Mouse (Mus musculus) urinary bladder, postnatal 4 days (tissue): ENCODE measurements around the gene Elk3.
"Not testable (repeated sequence)": the region's sequence is repeated elsewhere in the genome, so short reads cannot be mapped to it uniquely, and the experiment has no call there.

ENCODE experiments used
- DNase-seq, 2 experiments: peaks; one replicate each; pipeline ENCODE4 v3.0.0; 2021 to 2022; ENCODE audit warnings: low spot score in 2 of 2

Gene Elk3

DNA sequence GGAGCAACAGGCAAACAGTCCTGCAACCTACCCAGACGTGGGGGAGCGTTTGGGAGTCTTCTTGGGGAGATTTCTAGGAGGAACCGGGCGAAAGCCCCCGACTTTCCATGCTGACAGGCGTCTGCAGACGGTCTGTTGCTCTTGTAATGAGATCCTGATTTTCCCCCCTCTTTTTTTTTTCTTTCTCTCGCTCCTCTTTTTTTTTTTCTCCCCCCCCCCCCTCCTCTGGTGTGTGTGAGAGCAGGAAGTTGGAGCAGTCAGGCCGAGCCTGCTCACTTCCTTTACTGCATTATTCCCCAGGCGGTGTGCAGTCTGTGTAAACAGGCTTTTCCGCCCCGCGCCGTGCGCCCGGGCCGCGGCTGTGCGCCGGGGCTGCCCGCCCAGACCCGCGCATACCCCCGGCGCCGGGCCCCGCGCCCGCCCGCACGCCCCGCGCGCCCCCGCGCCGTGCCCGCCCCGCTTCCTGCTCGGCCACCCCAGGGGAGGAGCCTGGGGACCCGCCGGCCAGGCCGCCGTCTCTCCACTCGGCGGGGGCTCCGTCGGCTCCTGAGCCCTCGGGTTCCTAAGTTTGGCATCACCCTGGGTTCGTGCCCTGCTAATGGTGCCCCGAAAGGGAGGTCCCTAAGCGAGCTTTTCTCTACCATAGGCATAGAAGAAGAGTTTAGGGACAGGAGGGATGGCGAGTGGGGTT is at the start of gene Elk3:
TSS of gene Elk3 (minus strand) at position 415 of the 691 bp plus-strand sequence.
- peak in 1 of 2 experiments; percentile 45 for DNase-seq

DNA sequence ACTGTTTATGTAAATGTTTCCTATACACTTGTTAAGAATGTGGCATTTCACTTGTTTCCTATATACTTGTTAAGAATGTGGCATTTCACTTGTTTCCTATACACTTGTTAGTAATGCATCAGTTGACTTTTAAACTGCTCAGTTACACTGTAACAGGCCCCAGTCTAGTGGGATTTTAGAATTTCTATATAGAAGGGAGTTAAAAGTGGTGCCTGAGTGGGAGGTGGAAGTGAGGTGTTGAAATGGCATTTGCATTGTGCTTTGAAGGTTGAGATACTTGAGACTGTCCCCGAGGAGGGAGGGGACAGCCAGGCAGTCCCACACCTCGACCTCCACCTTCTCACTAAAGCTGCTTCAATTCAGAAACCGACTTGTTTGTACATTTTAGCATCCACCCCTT is 49.7 kb upstream of the Elk3 start:
- no peak for DNase-seq

DNA sequence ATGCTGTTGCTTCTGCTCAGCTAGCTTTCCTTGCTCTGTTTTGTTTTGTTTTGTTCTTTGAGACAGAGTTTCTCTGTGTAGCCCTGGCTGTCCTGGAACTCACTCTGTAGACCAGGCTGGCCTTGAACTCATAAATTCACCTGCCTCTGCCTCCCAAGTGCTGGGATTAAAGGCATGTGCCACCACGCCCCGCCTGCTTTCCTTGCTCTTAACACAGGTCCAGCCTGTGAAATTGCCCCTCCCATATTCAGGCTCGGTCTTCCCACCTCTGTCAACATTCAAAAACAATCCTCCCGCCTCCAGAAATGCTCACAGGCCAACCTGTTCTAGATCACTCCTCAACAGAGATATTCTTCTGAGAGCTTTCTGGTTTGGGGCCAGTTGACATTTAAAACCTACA is 49.3 kb upstream of the Elk3 start:
- not testable (repeated sequence) for DNase-seq

DNA sequence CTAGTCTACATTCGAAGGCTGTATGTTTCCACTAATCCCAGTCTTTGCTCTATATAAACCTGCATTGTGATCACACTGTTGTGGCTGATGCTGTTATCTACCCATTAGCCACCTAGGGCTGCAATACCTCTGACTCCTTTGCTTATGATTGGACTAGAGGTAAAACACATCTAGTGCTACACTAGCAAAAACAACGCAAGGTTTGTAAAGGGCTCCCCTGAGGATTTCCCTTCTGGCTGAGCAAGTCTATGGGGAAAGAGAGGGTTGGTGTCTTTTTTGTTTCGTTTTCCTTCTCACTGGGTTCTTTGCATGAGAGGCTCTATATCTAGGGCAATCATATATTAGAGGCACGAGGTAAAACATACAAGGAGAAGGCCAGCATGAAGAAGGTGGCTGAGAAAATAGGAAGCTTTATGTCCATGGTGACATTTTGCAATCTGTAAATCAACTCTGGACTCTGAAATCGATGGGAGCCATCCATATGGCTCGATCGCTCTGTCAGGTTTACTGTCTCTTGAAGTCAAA is 48.5 kb upstream of the Elk3 start:
- no peak for DNase-seq

DNA sequence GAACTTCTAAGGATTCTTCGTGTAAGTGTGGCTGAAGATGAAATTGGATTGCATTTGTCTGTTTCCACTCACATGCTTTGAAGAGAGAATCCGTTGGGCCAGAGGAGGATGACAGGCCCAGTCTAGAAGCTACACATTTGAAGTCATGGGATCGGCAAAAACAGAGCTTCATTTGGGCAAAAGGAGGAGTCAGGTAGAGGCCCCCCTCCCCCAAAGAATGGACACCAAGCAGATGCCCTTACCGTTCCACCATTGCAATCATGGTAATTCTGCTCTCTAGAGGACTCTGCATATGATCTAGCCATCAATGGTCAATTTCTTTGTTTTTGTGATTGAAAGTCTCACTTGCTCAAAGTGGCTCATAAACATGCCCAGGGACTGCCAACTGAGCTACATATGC is 47.9 kb upstream of the Elk3 start:
- no peak for DNase-seq

DNA sequence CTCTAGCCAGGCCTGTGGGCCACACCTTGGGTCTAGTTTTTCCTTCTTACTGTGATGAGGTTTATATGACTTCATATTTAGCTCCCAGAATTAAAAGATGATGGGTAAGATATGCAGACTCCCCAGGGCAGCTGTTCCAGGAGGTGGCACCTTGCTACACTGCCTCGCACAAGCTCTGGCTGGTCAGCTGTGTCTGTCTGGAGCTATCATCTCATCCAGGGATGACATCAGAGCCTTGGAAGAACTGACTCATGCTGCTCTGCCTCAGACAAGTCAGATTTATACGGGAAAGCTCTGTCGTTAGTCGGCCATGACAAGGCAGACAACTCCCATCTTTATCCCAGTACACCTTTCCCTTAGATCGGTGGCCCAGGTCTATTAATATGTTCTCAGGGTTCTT is 46.2 kb upstream of the Elk3 start:
- no peak for DNase-seq

DNA sequence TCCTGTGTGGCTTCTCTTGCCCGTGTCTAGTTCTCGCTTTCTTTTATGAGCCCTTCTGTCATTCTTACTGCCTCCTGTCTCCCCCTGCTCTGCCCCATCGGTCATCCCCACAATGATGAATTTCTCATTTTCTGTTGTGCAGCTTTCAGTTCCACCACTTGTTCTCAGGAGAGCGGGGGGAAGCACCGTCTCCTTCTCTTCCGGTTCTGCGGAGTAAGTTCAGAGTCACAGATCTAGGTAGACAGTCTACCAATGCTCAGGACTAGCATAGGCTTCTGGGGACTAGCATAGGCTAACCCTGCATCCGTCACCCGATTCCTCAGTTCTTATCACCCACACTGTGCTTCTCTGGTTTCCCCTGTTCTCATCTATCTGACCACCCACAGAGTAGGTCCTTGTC is 45.2 kb upstream of the Elk3 start:
- DNase-seq: no peak

DNA sequence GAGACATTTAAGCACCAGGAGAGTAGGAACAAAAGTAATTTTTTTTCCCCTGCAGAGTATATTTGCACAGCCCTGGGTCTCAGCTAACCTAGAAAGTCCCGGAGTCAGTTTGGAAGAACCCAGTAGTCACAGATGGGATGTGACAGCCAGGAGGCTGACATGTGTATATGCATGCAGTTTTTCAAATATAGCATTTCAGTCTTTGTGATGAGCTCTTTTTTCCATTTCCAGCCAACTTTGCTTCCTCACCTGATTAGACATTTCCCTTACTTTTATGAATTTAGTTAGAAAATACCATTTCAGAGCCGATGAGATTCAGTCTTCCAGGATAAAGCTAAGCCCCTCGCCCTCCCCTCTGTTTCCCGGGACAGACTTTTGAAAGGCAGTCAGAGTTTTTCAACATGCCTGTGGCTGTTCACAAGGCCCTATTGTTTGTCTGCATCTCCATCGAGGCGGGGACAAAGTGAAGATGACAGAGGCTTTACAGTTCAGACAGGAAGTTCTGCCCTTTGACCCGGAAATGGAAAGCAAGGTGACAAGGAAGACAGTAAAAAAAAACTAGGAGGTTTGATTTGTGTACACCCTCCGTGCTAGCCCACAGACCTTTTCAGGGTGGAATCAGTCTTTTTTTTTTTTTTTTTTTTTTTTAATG is 44.5 kb upstream of the Elk3 start:
- no peak for DNase-seq

DNA sequence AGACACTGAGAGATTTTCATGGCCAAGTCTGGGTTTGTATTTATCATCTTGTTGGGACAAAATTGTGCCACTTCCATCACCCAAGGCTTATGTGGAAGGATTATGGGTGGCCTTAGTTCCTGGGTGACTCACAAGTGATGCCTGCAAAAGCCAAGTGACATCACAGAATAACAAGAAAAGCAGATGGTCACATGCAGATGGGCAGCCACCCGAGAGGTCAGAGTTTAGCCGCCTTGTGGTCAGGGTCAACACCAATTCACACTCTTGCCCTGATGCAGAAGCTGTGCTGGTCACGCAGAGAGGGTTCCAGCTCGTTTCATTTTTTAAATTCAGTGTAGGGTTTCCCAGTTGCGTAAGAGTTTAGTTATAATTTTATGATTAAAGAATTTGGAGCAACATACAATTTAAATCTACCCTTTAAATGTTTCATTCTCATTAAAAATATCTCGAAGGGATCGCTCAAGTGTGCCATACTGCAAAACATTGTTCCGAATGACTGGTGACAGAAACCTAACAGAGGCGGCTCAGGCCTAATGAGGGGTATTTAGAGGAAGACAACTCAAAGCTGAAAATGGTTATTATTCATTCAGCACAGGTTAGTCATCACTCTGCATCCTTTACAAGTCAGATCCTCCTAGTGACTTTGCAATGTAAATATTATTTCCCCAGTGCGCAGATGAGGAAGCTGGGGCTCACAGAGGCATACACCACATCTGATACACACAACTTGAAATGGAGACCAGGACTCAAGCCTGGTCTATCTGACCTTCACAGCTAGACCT is 42.8 kb upstream of the Elk3 start:
- DNase-seq: no peak

DNA sequence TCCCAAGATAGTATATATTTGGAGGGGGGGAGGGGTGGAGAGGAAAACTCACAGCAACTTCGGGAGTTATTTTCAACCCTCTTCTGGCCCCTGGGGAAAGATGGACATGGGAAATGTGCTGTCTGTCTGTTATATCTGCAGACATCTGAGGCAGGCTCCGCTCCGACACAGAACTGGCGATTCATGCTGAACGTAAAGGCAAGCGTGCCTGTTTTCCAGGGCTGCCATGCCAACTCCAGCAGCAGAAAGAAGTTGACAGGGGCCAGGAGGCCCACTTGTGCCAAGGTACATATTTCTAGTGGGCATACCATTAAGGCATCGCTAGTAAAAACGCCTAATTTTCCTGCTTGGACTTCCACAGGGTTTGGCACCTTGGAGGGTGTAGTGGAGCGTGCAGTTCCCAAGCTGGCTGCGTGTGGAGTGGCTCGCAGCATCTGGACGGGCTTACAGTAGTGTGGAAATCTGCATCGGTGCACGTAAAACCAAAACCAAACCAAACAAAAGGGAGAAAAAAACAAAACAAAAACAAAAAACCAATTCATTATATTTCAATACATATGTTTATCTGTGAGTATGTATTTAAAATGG is 37.1 kb upstream of the Elk3 start:
- DNase-seq: no peak

DNA sequence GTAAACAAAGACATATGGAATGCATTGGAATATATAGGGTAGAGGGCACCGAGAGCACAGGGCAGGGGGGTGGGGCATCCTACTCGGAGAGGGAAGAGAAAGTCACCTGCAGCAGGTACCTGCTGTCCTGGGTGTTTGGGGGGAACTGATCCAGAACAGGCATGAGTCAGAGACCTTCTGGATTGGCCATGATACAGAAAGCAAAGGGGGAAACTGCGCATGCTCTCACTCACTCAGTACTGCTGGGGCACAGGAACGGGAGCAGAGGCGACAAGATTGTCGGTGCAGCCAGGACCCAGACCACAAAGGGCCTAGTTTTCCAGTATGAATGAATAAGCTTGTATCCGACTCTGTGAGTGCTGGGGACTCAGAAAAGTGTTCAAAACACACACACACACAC is 36.5 kb upstream of the Elk3 start:
- no peak for DNase-seq

DNA sequence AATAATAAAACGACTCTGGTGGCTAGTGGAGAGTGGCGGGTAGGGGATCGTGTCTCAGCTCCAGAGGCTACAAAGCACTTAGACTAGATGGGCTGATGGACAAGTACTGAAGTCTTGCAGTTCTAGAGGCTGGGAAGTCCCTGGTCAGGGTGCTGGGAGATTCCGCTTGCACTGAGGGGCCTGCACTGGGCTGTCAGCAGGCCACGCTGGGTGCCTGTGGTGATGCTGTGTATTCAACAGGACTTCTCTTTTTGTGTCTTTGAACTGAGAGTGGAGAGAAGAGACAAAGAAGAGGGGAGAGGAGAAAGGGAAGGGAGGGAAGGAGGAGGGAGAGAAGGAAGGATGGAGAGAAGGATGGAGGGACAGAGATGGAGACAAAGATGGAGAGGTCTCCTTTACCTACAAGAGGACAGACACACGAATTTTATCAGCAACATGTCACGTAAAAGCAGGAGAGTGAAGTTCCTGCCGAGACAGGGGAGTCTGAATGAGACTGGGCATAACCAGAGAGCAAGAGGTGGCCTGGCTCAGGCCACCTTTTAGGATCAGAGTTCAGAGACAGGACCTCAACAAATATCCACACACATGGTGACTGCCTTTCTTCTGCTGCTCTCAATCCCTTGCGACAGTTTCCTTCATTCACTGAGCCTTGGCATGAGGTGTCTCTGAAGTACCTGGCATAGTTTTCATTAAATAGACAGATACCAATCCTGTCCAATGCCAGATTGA is 35.4 kb upstream of the Elk3 start:
- DNase-seq: no peak

DNA sequence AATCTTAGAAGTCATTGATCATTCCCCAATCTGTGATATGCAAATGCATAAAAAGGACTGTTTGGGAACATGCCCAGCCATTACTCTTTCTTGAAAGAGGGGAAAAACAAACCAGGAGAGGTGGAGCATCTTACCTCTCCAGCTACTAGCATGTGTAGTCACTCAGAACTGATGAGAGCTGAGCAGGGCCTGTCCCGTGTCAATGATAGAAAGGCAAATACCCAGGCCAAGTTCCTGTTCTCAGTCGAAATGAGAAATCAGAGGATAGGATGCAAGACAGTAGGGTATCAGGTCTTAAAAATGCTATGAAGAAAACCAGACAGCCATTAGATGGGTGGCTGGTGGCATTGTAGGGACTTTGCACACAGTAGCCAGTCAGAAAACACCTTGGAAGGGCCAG is 34.6 kb upstream of the Elk3 start:
- DNase-seq: no peak

DNA sequence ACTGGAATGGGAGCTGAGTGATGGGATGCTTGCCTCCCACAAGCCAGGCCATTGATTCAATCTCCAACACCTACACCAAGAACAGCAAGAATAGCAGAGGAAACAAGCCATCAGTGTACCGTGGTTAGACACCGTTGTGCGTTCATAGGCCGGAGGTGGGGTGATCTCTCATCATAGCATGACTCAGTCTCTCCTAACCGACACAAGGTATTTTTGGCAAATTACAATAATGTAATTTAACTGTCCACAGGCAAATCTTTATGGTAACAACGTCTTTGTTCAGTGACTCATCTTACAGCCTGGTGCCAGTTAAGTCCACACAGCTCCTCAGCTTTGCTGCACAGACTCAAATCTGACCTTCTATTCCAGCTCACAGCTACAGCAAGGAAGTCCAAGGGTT is 32.5 kb upstream of the Elk3 start:
- no peak for DNase-seq

DNA sequence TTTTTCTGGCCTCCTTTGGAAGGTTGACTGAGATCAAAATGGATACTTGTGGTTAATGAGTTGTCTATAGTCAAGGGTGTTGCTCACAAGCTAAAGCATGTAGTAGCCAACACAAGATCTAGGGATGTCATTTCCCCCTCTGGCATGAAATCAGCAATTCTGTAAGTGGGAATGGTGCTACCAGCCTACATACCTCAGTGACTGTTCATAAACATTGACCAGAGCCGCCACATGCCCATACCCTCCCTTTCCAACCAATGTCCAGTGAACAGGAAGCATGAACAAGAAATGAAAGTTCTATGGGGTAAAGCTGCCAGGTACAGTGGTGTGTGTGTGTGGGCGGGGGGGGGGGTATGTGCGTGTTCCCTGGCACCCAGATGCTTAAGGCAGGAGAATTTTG is 32.1 kb upstream of the Elk3 start:
- DNase-seq: no peak

DNA sequence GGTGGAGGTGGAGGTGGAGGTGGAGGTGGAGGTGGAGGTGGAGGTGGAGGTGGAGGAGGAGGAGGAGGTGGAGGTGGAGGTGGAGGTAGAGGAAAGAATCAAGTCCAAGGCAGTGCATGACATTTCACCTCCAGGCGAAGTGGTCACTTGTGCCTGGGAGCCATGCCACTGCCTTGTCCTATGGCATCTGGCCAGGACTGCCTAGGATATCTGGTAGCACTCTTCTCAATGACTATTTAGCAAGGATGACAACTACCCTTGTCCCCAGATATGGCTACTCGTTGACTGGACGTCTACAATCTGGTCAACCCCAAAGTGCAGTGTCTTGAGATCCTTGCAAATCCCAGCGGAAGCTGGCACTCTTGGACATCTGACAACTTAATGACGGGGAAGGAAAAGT is 27.6 kb upstream of the Elk3 start:
- no peak for DNase-seq

DNA sequence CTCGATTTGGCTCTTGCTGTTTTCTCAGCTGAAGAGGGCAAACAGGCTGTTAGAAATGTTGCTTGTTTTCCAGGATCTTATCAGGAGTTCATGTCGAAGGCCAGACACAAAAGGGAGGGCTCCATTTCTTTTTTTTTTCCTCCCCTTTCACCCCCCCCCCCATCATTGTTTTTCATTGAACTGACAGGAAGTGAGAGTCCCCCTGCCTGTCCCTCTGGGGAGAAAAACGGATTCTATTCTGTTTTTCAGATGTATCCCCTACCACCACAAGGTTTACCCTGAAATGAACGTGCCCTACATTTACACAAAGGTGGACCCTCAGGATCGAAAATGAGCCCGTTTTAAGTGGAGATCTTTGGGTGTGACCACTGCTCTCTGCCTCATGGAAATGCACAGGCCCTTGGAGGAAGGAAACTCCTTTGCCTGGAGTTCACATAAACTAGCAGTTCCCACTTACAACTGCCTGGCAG is 25.6 kb upstream of the Elk3 start:
- DNase-seq: no peak

DNA sequence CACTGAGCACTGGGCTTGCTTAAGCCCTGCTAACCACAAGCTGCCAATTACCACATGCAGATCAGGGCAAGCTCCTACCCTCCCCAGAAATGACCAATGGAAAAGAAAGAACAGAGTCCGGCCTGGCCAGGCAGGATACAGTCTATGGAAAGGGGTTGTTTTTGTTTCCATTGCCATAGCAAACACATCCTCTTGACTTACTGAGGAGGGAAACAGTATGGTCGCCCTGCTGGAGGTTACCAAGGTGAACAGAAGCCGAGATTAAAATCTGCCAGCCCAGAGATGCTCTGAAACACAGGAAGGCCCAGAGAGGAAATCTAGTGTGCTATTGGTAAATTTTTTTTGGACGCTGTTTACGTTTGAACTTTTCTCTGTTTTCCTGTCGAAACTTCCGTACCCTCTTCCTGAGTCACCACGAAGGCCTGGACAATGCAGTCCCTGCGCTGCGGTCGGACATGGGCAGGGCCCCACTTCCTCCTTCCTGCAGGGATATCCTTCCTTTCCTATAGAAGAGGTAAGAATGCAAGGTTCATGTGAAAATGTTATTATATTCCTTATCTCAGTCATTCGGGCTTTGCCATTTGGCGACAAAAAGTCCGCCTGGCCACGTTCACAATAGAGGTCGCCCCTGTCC is 25.0 kb upstream of the Elk3 start:
- DNase-seq: no peak

DNA sequence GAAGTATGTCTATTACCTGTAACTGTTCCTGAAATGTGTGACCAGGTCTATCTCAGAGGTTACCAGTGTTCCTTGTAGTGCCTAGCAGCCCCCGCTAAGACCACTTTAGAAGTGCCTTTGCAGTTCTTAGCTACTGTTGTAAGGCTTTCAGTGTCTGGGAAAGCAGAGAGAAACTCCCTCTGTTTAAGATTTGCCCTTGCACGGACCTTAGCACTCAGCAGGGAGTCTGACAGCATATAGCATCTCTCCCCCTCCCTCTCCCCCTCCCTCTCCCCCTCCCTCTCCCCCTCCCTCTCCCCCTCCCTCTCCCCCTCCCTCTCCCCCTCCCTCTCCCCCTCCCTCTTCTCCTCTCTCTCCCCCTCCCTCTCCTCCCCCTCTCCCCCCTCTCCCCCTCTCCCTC is 24.1 kb upstream of the Elk3 start:
- DNase-seq: no peak

DNA sequence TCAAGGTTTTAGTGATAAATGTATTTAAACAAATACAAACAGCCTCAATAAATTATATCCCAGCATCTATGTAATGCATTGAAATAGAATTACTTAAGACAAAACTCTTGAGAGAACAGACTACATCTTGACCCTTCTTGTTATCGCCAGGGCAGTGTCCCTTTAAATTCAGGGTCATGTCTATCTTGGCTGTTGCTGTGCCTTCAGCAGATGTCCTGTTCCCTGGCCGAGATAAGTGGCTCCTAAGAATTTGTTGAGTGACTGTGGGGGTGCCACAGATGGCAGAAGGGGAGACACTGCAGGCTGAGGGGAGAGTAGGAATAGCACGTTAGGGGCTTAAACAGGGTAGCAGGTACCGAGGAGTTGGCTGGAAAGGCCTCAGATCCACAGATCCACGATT is 22.3 kb upstream of the Elk3 start:
- no peak for DNase-seq

DNA sequence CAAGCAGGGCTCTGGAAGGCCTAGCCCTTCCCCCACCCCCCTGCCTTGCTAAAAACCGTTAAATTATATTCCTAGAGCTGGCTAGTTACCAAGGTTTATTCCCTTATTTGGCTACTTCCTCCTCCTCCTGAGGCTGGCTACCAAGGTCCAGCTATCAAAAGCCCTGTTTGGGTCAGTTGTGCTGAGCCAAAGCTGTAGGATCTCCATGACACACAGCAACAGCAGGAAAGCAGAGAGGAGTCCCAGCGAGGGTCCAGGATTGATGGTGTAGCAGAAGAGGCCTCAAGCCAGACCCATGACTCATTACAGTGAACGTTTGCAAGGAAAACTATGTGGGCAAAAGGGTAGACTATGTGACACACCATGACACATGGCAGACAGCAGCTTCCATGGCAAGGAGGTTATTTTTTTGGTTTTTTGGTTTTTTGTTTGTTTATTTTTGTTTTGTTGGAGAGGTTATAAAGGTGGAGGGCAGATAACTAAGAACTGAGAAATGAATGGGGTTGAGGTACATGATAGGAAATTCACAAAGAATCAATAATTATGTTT is 21.4 kb upstream of the Elk3 start:
- DNase-seq: no peak
